Mouse (Mus musculus) gastrocnemius, adult 18-20 months (tissue): Measurements from ENCODE around the gene Srsf4. TPM values are rescaled to one million over a fixed set of nuclear protein-coding genes. Genes with fewer than 3 reads are reported as not detected.

Source experiments
- total RNA-seq, 2 experiments: library from RNA; stranded (reverse); gene quantifications; 2 replicates each; pipeline ENCODE4 v1.2.3; 2021

Srsf4 gene
- total RNA-seq, 2 experiments from 2014 or later: 28.0 TPM

Other genes starting within 250 kb of the Srsf4 start
- 1 to 10 TPM in 1 of 2 experiments, under 1 TPM in 1; 0.71 to 1.5 TPM for gene Ptpru, start 35.3 kb upstream of the Srsf4 start, total RNA-seq
- 10 to 100 TPM; 19.7 to 25.5 TPM for gene Mecr, start 30.1 kb upstream of the Srsf4 start, total RNA-seq
- gene Tmem200b, start 48.2 kb downstream of the Srsf4 start, total RNA-seq: 1 to 10 TPM; 1.3 to 3.2 TPM
- gene Gm10300, start 201.1 kb downstream of the Srsf4 start, total RNA-seq: under 1 TPM in 1 of 2 experiments, not detected in 1; 0.09 TPM
- gene Epb41, start 201.7 kb downstream of the Srsf4 start, total RNA-seq: 100 to 1,000 TPM; 108 to 134 TPM